In the genomic region with DNA sequence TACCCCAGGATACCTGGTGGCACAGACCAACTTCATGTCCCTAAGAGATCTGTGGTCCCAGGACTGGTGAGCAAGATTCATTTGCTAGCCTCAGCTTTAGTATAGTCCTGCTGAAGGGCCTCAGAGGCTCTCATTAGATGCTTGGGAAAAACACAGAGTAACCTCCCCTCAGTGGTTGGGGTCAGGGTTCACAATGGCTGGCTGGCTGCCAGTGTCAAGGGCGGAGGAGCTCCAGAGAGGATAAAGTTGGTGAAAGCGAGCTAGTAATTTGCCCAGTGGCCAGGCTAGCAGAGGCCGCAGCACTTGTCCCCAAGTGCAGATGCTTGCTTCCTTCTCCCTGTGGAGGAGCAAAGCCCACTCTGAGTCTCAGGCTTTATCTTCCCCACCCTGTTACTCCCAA, we compare ENCODE assay signal across 10 mouse cellular contexts.
DNase-seq lines count a peak whose midpoint lies in the region; ATAC-seq lines count a peak whose summit lies in the region.
"Had no signal": no experiment of that assay in that cellular context is flagged by ENCODE, and none has a peak within 500 bp of the region (broad histone marks: within the 10 kb centered on the region; RNA-seq: fewer than 3 reads in every experiment).

No protein-coding gene starts in this region.

- ATAC-seq in intestine, embryonic 15.5 days = peak; percentile 80

- H3K36me3 ChIP-seq in intestine, embryonic 15.5 days = no peaks in the 10 kb centered on the region

- peak; percentile 14 for DNase-seq in lung, postnatal 10 days
- DNase-seq in lung, postnatal 36 days = no peak
- peak; percentile 79 for DNase-seq in kidney, postnatal 14 days
- DNase-seq in retina, embryonic 14.5 days (ENCODE audit: low spot score) = peak; percentile 74
- DNase-seq in layer of hippocampus, postnatal 14 days (ENCODE audit: low spot score in 2 of 2) = no peak
- DNase-seq in left cerebral cortex, adult 18-20 months (ENCODE audit: low spot score in 2 of 2) = no peak
- DNase-seq: heart, adult 11 months; right cerebral cortex, postnatal 14 days; thymus, postnatal 36 days had no signal

- H3K4me3 ChIP-seq in intestine, embryonic 15.5 days (replicated peaks) = no peak overlapping the region

- H3K4me2 ChIP-seq in intestine, embryonic 15.5 days (replicated peaks) = no peak overlapping the region

- H3K27me3 ChIP-seq in intestine, embryonic 15.5 days (replicated peaks) = no peaks in the 10 kb centered on the region

- H3K9me3 ChIP-seq in intestine, embryonic 15.5 days = no peaks in the 10 kb centered on the region

- 32% methylated on average over 3 of the region's 3 CpGs for WGBS in intestine, embryonic 15.5 days

- no peak overlapping the region for H3K27ac ChIP-seq in intestine, embryonic 15.5 days

- H3K4me1 ChIP-seq in intestine, embryonic 15.5 days (replicated peaks) = no peaks in the 10 kb centered on the region

- H3K9ac ChIP-seq in intestine, embryonic 15.5 days = no peak overlapping the region

Comparison
In these comparisons a context has a peak if more than half of its experiments do, and no peak if none do; other contexts are left out.
1. DNase-seq: peak in lung, postnatal 10 days (single experiment), kidney, postnatal 14 days (single experiment) and retina, embryonic 14.5 days (single experiment); none in lung, postnatal 36 days (single experiment), layer of hippocampus, postnatal 14 days (0 of 2) and left cerebral cortex, adult 18-20 months (0 of 2).